Mouse (Mus musculus) frontal cortex, postnatal 36 days (tissue): Measurements from ENCODE around the gene Hacd2.
A peak's percentile ranks its signal among the peaks of the same experiment; 100 is the strongest.

Source experiments
- DNase-seq, 2 experiments: peaks; one replicate each; pipeline ENCODE4 v3.0.0; 2022; ENCODE audit warnings: low spot score in 2 of 2

The Hacd2 gene

GRCm38 (mm10) chr16:35006251-35006650, 16.0 kb upstream of the Hacd2 start:
- no peak for DNase-seq

DNA sequence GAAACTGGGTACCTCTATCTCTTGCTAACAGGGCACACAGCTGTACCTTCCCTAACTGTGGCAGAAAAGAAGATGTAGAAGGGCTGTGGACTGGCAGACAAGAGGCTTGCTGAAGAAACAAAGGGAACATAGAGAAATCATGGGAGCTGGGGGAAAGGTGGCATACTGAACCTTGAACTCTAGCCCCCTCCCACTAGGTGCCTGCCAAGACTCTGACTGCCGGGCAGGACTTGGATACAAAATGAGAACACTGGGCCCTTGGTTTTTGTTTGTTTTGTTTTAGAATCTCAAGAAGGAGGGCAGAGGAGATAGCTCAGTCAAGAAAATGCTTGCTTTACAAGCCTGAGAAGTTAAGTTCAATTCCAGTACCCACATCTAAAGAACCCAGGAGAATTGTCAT, 14.9 kb upstream of the Hacd2 start:
- DNase-seq: no peak

DNA sequence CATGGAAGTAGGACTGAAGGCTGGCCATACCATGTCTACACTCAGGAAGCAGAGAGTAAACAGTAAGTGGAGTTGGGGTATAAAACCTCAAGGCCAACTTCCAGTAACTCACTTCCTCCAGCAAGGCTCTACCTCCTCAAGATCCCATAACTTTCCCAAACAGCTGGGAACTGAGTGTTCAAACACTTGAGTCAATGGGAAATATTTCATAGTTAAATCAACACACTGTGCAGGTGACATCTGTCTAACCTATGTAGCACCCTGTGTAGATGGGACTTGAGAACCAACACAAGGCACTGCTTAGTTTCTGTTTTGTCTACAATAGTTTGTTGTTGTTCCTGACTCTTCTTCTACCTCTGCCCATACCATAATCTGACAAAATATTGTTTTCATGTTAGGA, 13.8 kb upstream of the Hacd2 start:
- no peak for DNase-seq

DNA sequence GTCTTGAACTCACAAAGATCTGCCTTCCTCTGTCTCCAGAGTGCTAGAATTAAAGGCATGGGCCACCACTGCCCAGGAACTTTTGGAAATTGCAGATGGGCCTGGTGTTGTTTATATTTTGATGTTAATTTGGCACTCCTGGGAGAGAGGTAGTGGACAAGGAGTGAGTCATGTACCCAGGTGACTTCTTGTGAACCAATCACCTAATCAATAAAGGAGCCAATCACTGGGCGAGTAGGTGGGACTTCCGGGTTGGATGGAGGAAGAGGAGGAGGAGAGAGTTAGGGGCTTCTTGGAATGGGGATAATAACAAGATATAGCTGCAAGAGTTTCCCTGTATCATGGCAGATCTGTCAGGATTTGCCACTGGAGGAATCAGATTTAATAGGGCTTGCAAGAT, 8.7 kb upstream of the Hacd2 start:
- no peak for DNase-seq

DNA sequence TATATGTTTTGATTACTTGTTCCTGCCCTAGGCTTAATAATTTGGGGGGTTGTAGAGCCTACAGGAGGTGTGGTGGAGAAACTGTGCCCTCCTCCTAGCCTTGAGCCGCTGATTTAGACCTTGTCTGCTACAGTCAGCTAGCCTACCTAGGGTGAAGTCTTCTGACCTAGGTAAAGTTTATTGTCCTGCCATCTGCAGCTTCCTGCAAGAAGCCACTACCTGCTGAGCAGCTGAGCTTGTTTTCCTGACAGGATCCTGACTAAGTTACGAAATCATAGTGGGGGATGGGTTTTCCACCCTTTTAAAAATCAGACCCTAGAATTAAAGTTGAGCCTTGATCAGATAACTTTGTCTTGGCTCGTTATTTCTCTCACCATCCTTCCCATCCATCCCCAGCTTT, 5.7 kb upstream of the Hacd2 start:
- no peak for DNase-seq

DNA sequence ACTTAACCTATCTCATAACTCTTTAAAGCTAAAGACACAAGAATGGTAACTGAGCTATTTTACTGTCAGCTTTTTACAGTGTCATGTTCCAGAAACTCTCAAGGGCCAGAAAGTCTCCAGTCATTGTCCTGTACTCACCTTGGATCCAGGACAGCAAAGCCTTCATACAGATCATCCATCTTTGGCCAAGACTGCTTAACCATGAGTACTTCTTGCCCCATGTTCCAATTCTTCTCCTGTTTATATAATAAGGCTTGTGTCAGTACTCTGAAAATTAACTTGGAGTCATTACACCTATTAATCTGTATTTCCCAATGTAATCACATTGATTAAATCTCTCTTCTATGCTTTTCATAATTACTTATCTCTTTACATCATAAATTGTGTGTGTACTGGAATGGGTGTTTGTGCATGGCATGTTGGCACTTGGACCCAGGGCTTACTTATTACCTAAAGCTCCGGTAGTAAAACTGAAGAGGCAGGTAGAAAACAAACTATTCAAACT, 3.7 kb upstream of the Hacd2 start:
- no peak for DNase-seq

DNA sequence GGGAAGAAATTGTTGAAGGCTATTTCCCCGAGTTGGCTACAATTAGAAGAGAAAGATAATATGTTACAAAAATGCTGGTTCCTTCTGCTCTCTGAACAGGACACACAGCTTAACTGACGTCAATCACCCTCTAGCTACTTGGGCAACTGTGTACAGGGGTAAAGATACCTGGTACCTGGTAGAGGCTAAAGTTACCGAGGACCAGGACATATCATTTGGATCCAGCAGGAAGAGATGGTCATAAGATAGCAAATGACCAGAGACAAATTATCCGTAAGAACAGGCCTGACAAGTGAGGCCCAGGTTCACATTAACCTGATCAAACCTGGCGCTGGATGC, 356 bp upstream of the Hacd2 start:
- DNase-seq: no peak

DNA sequence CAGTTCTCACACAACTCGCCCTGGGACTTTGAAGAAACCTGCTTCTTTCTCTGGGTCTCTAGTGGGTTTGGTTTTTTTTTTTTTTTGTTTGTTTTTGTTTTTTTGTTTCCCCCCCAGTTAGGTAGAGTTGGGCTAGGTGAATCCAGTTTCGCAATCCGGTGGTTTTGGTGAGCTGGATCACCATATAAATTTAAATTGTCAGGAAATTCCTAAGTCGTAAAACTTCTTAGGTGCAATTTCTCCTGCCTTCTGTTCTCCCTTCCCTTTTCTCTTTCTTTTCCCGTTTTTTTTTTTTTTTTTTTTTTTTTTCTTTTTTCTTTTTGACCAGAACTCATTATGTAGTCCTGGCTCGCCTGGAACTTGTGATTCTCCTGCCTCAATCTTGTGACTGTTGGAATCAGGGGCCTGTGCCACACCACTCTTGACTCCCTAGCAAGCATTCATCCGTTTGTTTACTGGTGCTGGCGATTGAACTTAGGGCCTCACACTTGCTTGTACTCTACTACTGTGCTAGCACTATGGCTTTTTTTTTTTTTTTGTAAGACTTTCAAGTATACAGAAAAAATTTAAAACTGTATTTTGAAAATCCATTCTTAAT, 1.0 kb downstream of the Hacd2 start:
- DNase-seq: no peak

DNA sequence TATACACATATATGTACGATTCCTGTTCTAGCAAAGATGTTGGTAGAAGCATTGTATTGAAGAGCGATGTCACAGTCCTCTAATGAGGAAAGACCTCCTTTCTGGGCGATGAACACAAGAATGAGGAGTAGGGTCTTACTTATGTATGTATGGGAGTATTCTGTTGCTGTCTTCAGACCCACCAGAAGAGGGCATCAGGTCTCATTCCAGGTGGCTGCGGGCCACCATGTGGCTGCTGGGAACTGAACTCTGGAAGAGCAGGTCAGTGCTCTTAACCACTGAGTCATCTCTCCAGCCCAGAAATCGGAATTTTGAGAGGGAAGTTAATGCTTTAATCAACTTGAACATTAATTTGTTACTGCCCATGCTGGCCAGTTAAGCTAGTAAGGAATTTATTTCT, 2.1 kb downstream of the Hacd2 start:
- DNase-seq: no peak

DNA sequence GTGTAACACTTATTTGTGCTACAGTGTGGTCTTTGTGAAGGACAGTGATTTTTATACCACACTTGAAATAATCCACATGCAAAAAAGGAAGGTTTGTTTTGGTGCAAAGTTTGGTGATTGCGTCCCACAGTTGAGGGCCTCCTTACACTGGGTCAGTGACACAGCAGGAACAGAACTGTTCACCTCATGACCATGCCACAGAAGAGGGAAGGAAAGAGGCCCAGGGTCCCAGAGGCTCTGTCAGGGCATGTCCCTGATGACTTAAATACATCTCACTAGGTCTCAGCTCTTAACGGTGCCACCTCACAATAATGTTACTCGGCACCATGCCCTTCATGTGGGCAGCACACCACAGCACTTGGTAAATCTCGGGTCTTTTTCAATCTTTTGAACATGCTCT, 3.1 kb downstream of the Hacd2 start:
- no peak for DNase-seq

DNA sequence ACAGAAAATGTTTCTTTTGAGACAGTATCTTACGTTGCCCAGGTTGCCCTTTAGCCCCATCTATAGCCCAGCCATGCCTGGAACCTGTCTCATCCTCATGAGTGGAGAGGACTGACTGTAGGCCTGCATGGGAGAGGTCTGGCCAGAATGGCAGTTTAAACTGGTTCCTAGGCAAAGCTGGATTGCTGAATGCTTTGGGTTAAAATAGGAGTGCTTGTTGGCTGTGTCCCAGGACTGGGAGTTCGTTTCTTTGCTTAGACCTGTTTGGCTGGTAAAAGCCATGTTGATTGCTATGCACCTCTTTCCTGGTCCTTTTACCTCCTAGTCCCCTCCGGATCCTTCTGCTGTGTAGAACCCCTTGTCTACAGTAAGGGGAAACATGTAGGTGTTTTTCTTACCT, 11.0 kb downstream of the Hacd2 start:
- DNase-seq: no peak

GRCm38 (mm10) chr16:35033809-35034577, 11.8 kb downstream of the Hacd2 start:
- no peak for DNase-seq

DNA sequence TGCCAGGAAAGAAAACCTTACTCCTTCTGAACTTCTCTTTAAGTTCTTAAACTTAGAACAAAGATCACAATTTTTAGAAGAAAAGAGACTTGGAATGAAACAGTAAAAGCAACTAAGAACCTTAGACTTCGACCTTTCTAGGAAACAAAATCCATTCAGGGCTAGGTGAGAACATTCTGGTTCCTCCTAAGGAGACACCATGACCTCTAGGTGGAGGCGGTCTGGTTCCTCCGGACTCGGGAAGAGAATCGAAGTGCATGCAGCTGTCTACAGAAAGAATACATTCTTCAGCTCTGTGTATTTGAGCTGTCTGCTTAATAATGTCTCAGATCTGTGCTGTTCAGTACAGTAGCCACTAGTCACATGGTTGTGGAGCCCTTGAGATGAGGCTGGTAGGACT, 12.7 kb downstream of the Hacd2 start:
- DNase-seq: no peak

- peak; percentile 27 to 30 for DNase-seq
These were observed 14.5 kb downstream of the Hacd2 start for GRCm38 (mm10) chr16:35036754-35037153.

GRCm38 (mm10) chr16:35038343-35039057, 16.3 kb downstream of the Hacd2 start:
- no peak for DNase-seq

DNA sequence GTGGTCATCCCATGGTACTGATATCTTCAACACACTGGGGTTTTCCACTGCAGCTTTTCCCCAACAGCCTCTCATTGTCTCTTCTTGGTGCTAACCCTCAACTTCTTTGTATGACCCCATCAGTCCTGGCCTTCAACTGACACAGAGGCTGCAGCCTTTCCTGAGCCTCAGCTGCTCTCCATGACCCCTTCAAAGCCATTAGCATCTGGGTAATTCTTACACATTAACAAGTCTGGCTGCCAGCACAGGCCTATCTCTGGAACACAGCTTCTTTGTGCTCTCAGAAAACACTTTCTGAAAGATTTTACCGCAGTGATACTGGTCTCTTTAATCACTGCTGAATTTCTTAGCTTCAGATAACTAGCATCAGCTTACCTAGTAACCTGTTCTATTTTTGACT, 17.9 kb downstream of the Hacd2 start:
- no peak for DNase-seq

DNA sequence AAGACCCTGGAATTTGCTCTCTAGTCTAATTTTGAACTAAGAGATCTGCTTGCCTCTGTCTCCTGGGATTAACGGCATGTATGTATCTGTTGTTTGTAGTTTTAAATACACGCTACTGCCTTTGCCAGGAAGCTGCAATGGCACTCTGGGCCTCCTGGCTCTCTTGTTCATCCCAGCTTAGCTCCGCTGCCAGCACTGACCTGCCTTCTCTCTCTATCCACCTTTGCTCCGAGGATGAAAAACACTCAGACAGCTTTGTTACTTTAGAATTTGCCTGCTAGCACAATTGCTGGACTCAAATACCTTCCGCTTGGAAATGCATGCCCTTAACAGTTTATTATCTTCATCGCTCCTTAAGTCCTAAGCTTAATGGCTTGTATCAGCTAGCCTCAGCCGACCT, 18.8 kb downstream of the Hacd2 start:
- no peak for DNase-seq

DNA sequence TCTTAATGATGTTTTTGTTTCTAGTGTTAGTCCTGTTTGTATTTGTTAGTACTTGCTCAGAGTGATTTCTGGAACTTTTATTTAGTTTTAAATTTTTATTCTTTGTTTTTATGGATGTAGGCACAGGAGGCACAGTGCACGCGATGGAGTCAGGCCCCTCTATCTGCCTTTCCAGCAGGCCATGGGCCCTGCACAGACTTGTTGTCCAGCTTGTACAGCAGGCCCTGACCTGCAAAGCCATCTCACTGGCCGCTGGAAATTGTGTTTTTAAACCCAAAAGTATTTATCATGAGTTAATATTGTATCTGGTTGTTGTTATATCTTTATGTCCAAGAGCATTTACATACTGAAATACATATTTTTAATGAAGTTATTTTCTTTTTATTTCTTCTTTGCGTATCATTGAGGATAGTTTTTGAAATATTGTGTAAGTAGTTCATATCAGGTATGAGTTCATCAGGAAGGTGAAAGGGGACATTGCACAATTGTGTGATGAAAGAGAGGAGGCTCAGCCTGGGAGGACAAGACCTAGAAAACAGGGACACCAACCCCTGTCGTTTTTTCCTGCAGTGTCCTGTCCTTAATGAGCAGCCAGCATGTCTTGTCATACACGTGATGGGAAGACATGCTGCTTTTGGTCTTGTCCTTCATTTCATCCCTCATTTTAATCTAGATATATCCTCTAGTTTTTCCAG, 24.0 kb downstream of the Hacd2 start:
- DNase-seq: no peak

DNA sequence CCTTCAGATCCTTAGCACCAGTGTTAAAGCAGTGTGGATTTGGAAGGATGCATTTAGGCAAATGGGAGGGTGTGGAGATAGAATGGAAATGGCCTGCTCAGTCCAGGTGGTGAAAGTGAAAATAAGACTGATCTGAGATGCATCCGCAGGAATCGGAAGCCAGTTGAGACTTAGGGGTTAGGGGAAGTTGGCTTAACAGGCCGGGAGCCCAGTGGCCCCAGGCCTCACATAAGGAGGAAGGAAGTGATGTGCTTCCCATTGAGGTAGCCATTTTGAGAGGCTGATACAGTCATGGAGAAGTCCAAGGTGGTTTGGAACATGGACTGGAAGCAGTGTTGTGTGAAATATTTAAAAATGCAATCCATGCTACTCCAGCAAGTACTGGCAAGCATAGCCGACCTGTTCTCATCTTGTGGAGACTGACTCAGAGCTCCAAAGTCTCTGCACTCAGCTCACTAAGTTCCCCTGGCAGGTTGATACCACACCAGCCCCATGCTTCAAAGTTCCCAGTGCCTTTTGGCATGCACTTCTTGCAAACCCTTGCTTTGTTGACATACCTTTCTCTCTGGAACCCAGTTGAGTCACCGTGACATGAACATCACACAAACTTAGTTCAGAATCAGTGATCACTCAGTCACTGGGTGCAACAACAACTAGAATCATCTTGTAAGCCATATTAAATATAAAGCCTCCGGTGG, 25.2 kb downstream of the Hacd2 start:
- DNase-seq: no peak

- no peak for DNase-seq
These were observed 28.8 kb downstream of the Hacd2 start for GRCm38 (mm10) chr16:35051066-35051465.

DNA sequence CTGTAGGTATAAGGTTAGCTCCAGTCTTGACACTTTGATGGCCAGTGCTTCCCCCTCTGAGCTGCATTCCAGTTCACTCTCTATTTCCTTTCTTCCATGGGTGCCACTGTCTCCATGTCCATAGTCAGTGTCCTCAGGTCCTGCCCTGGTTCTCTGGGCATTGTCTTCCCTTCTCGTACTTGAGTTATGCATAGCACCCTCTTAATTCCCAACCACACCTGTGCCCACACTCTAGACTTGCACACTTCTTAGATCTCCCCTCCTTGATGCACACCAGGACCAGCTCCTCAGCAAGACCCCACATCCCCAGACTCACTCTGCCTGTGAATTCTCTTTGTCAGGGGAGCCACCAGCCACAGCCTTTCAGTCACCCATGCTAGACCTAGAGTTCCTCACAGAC, 30.0 kb downstream of the Hacd2 start:
- DNase-seq: no peak
